Mouse (Mus musculus) urinary bladder, postnatal 4 days (tissue): ENCODE results near the gene Tex9.
"Not testable (repeated sequence)": the region's sequence is repeated elsewhere in the genome, so short reads cannot be mapped to it uniquely, and the experiment has no call there.

Experiments
- DNase-seq, 2 experiments: peaks; one replicate each; pipeline ENCODE4 v3.0.0; 2021 to 2022; ENCODE audit warnings: low spot score in 2 of 2

Gene Tex9

GRCm38 (mm10) chr9:72438749-72439148 lies 53.3 kb downstream of the Tex9 start:
- DNase-seq: no peak

DNA sequence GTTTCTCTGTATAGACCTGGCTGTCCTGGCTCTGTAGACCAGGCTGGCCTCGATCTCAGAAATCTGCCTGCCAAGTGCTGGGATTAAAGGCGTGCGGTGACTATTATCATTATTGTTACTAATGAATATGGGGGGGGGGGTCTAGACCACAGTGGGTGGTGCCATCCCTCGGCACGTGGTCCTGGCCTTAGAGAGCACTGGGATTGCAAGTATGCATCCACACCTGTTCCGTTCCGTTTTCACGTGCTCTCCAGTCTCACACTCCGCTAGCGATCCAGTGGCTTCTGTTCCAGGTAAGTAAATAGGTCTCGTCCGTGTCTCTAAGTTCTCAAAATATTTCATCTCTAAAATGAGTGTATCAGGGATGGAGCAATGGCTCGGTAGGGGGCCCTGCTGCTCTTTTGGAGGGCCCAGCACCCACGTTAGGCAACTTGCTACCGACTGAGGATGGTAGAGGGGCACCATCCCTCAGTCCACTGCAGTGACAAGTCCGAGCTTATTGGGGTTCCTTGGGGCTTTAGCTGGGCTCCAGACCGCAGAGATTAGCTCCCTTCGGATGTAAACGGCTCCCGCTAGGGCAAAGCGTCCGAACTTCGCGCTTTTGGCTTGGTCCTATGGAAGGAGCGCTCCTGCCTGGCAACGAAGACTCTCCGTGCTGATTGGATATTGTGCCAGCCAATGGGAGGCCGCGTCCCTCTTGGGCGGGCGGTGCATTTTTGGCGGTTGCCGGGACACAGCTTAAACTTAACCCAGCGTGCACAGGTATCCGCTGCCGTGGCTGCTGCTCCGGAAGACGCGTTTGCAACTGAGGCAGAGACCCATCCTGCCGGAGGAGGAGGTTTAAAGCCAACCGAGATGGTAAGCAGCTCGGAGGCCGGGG lies 54.0 kb downstream of the Tex9 start, which contains the start of gene Mns1:
TSS of gene Mns1 (plus strand) at position 190 of the 880 bp plus-strand sequence.
- peak; percentile 88 to 92 for DNase-seq

DNA sequence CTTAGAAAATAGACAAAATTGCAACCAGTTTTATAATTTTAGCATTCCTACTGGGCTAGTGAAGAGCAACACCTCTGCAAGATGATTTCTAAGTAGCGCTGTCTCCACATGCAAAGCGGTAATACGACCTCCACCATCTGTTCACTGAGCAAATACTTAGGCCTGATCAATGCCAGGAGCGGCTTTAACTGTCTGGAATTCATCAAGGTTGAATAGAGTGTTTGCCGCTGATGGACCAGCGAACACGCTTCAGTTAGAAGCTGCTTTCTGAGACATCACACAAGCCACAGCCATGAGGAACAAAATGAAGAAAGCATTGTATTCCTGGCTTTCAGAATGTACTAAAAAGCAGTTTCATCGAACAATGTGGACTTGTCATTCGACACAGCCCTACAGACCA lies 57.1 kb downstream of the Tex9 start:
- no peak for DNase-seq

DNA sequence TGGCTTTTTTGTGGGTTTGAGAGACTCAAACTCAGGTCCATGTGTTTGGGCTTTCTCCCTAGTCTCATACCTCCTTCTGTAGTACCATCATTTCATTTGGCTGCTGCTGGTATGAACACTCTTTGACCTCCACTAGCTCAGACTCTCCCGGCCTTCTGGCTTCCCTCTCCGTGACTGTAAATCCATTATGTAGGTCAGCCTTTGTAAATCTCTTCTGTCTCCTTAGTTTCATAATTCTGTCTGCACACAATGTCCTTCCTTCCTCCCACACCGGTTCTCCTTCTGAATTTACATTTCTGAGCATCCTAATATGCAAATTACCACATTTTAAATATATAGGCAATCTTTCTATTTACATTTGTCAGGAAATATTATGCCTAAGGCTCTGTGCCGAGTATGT lies 64.2 kb downstream of the Tex9 start:
- no peak for DNase-seq

DNA sequence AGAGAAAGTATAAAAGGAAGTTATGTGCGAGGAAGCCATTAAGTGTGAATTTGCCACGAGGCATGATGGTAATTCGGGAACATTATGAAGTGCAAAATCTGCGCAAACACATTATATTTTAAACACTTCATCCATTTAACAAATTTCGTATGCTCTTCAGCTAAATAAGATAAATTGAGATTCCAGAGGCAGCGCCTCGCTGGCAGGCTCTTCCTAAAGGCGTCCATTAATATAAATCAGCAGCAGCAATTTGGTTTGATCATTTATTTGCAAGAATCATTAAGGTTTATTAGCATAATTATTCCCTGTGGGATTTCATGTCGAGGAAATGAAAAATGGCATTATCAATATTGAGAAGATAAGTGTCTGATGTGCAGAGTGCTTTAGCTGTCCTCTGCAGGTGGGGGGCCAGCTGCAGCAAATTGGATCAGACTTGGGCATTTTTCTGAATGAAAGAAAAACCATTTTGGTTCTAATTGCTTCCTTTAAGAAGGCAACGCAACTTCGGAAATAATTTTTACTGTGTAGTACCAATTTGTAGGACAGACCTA lies 66.6 kb downstream of the Tex9 start:
- DNase-seq: no peak

GRCm38 (mm10) chr9:72422753-72423152 lies 69.3 kb downstream of the Tex9 start:
- no peak for DNase-seq

DNA sequence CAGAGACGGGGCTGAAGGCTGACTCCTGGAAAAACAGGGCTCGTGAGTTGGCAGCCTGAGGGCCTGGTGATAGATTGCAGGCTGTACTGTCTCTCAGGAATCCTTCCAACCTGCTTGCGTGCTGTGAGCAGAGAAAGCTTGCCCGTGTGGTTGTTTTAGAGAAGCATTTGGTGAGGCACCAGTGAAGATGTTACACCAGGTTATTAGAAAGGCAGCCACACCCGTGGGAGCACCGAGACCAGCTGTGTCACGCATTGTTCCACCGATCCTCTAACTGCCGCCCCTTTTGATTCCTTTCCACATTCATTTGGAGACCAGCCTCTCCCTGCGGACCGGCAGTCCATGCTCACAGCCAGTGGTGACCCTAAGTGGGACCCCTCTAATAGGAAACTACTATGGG lies 69.7 kb downstream of the Tex9 start:
- no peak for DNase-seq

DNA sequence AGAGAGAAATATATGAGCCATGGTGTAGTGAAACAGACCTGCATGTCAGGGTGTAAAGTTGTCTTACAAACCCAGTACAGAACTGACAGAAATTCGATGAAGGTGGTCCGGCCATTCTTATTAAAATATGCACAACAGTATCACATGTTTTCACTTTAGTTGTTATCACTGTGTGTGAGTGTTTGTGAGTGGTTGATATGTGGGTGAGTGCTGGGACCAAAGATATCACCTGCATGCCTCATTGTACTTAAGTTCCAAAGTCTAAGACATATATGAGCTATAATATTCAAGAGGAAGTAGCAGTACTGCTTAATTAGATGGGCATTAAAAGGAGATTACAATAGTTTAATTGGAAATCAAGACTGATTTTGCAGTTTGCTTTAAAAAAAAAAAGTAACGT lies 71.5 kb downstream of the Tex9 start:
- no peak for DNase-seq

DNA sequence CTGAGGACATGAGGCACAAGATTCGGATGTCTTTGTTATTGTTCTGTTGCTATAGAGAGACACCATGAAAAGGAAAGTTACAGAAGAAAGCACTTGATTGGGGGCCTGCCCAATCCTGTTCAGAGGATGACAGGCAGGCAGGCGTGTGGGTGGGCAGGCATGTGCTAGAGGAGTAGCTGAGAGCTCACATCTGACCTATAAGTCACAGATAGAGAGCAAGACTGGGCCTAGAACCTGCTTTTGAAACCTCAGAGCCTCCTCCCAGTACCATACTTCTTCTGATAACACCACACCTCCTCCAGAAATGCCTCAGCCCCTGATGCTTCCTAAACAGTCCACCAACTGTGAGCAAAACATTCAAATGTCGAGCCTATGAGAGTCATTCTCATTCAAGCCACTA lies 73.6 kb downstream of the Tex9 start:
- no peak for DNase-seq

DNA sequence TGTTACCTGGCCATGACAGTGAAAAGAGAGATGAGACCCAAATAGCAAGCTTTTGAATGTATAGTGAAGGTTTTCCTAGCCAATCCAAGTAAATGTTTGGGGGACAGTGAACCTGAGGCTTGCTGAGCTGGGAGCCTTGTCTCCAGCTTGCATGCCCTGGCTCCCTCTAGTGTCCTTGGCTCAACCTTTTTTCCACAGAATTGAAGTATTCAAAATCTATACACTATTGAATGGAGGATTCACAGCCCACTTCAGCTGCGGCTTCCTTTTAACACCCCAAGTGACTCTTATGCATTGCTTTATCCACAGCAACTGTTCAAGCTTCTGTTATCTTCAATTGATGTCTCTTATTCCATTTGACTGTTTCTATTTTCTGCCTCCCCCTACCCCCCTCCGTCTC lies 80.3 kb downstream of the Tex9 start:
- DNase-seq: no peak

- DNase-seq: no peak
These were observed 82.4 kb downstream of the Tex9 start for GRCm38 (mm10) chr9:72409381-72410225.

DNA sequence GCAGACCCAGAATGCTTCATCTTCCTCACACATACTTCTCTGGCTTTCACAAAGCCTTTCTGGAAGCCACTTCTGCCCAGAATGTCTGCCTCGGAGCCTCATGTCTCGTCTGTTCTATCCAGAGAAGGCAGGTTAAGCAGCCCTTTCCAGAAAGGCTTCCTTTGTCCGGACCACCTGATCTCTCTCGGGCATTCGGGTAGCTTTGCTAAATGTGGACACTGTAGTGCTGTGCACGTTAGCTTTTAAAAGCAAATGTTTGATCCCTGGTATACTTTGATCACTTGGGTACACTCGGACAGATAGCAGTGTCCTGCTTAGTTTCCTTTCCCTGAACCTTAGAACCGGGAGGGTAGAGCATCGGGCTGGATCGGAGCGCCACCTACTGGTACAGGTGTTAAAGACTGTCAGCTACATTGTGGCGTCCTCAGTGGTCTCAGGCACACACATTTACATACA lies 83.9 kb downstream of the Tex9 start:
- DNase-seq: peak; percentile 42 to 81

GRCm38 (mm10) chr9:72405882-72406638 lies 86.0 kb downstream of the Tex9 start:
- no peak for DNase-seq

- no peak for DNase-seq
These were observed 87.1 kb downstream of the Tex9 start for GRCm38 (mm10) chr9:72404934-72405333.

DNA sequence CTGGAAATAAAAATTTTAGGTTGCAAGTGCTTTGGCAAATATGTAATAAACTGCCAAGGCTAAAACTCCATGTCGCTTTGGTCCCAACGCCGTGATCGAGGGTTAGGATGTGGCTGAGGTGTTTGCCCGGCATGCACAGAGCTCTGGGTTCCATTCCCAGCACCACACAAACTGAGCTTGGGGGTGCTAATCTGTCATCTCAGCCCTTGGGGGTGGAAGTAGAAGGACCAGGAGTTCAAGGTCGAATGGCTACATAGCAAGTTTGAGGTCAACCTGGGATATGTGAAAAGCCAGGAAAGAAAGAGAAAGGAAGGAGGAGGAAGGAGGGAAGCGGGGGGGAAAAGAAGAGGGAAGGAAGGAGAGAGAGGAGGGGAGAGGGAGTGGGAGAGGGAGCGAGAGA lies 87.6 kb downstream of the Tex9 start:
- DNase-seq: no peak

- DNase-seq: no peak
These were observed 88.6 kb downstream of the Tex9 start for GRCm38 (mm10) chr9:72403421-72403820.

DNA sequence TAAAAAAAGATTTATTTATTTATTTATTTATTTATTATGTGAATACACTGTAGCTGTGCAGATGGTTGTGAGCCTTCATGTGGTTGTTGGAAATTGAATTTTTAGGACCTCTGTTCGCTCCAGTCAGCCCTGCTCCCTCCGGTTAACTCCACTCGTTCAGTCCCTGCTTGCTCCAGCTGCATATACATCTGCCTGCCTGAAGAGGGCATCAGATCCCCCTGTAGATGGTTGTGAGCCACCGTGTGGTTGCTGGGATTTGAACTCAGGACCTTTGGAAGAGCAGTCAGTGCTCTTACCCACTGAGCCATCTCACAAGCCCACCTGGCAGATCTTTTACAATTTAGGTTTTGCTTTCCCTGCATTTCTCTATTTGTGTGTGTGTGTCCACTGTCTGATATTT lies 90.2 kb downstream of the Tex9 start:
- DNase-seq: not testable (repeated sequence)
